8 mouse cellular contexts compared by ENCODE assay signal in the genomic region with DNA sequence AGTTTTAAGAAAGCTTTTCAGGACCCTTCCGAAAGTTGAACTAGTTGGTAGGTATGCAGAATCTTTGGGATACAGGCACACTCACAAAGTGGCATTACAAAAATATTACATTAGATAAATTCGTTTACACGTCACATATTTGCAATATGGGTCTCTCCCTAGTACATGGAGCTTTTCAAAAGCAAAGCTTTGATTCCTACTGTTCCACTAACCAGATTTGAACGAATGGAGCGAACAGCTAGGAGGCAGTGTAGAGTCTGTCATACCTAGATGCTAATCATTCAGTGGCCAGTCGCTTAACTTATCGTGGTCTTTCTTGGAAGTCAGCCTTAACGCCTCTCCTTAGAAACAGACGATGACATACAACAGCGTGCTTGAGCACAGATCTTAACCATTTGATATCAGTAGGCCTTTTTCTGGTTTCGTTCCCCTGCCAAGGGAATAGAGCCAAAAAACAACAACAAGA. TPM values are rescaled to one million over a fixed set of nuclear protein-coding genes. Genes with fewer than 3 reads are reported as not detected.
A peak's percentile ranks its signal among the peaks of the same experiment; 100 is the strongest.
DNase-seq lines count a peak whose midpoint lies in the region; ATAC-seq and TF ChIP-seq lines count a peak whose summit lies in the region.

A gene (minus strand): TSS at position 146 of the 466 bp plus-strand sequence.

- in situ Hi-C loops in ES-E14 (cut with MboI; ENCODE audit: low sequenced_read_pairs in 2 of 2, unreplicated experiment in 2 of 2) = no loop called here

- H3K9me3 ChIP-seq in ES-E14 (ENCODE audit: control insufficient read depth, insufficient read depth, low read depth, low read length) = no peaks in the 10 kb centered on the region
- no peaks in the 10 kb centered on the region for H3K9me3 ChIP-seq in forebrain, embryonic 12.5 days
- H3K9me3 ChIP-seq in liver, postnatal 0 days (ENCODE audit: low read length) = no peaks in the 10 kb centered on the region
- no peaks in the 10 kb centered on the region for H3K9me3 ChIP-seq in neural tube, embryonic 14.5 days (ENCODE audit: control insufficient read depth, low read length)

- no peaks in the 10 kb centered on the region for H3K27me3 ChIP-seq in forebrain, embryonic 12.5 days
- no peaks in the 10 kb centered on the region for H3K27me3 ChIP-seq in liver, postnatal 0 days (ENCODE audit: insufficient read depth, low read length)
- H3K27me3 ChIP-seq in neural tube, embryonic 14.5 days (ENCODE audit: control insufficient read depth, insufficient read depth, low read length) = no peaks in the 10 kb centered on the region

- peak within 1 kb of the TSS; percentile 90 to 94 for H3K4me3 ChIP-seq in ES-E14 (ENCODE audit: insufficient read depth in 1 of 2, low read depth in 1 of 2, low read length in 2 of 2, poor library complexity in 1 of 2, severe bottlenecking in 1 of 2)
- H3K4me3 ChIP-seq in forebrain, embryonic 12.5 days (replicated peaks) = peak within 1 kb of the TSS; percentile 85
- peak within 1 kb of the TSS; percentile 92 for H3K4me3 ChIP-seq in liver, postnatal 0 days (ENCODE audit: low read depth, low read length)
- H3K4me3 ChIP-seq in neural tube, embryonic 14.5 days (ENCODE audit: low read depth, low read length) = peak within 1 kb of the TSS; percentile 84

- H3K9ac ChIP-seq in ES-E14 (ENCODE audit: insufficient read depth, low read depth, low read length, poor library complexity, severe bottlenecking) = peak within 1 kb of the TSS; percentile 91
- H3K9ac ChIP-seq in forebrain, embryonic 12.5 days = peak within 1 kb of the TSS; percentile 73
- peak within 1 kb of the TSS; percentile 96 for H3K9ac ChIP-seq in liver, postnatal 0 days (replicated peaks)
- H3K9ac ChIP-seq in neural tube, embryonic 14.5 days (replicated peaks; ENCODE audit: low read depth, low read length) = peak within 1 kb of the TSS; percentile 66

- 0 out of 4 replicates have a peak, but pooled peaks cover 0 to under 1% of the 10 kb centered on the region in 2 experiments for H3K4me1 ChIP-seq in ES-E14 (ENCODE audit: control insufficient read depth in 2 of 2, insufficient read depth in 2 of 2, low read length in 2 of 2, poor library complexity in 1 of 2)
- H3K4me1 ChIP-seq in forebrain, embryonic 12.5 days = peaks cover 22% of the 10 kb centered on the region
- peaks cover 42% of the 10 kb centered on the region for H3K4me1 ChIP-seq in liver, postnatal 0 days (ENCODE audit: insufficient read depth)
- peaks cover 11% of the 10 kb centered on the region; the same call in 1 of the 2 replicates for H3K4me1 ChIP-seq in neural tube, embryonic 14.5 days (ENCODE audit: control insufficient read depth, insufficient read depth, low read length)

- intact Hi-C loops in heart, postnatal 25 days (cut with DNase I) = loop anchor here (2.0 to 5.0 kb wide), 3 partner anchors 45 to 293 kb away; no protein-coding TSS in a partner anchor

- peak; percentile 72 for TF ChIP-seq CTCF in liver, postnatal 0 days (IDR thresholded peaks at IDR 0.05; ENCODE audit: low read depth)

- 4% methylated on average over 11 of the region's 11 CpGs for WGBS in forebrain, embryonic 12.5 days
- WGBS in liver, postnatal 0 days (ENCODE audit: insufficient replicate concordance) = 4% methylated on average over 11 of the region's 11 CpGs
- WGBS in neural tube, embryonic 14.5 days = 2% methylated on average over 11 of the region's 11 CpGs

- DNase-seq in ES-E14 (ENCODE audit: low read depth, low spot score) = peak; percentile 53
- no peak for DNase-seq in adrenal gland, postnatal 25 days
- no peak for DNase-seq in heart, postnatal 25 days (ENCODE audit: low spot score)
- DNase-seq in kidney, postnatal 4 days = peak; percentile 54 to 73
- DNase-seq in liver, postnatal 0 days = peak; percentile 30
- DNase-seq in frontal cortex, postnatal 10 days (ENCODE audit: low spot score in 2 of 2) = no peak

- no peak for ATAC-seq in forebrain, embryonic 12.5 days (ENCODE audit: low FRiP score)
- ATAC-seq in liver, postnatal 0 days = no peak
- ATAC-seq in neural tube, embryonic 14.5 days (ENCODE audit: low read depth) = no peak

- 0 out of 2 replicates have a peak, but pooled peaks have one; percentile 10 for TF ChIP-seq EP300 in liver, postnatal 0 days (IDR thresholded peaks at IDR 0.05; ENCODE audit: low read depth)

- H3K36me3 ChIP-seq in ES-E14 (ENCODE audit: control insufficient read depth, insufficient read depth, low read length, poor library complexity, severe bottlenecking) = no peaks in the 10 kb centered on the region; the same call in 1 of the 2 replicates
- H3K36me3 ChIP-seq in forebrain, embryonic 12.5 days (replicated peaks) = no peaks in the 10 kb centered on the region
- H3K36me3 ChIP-seq in liver, postnatal 0 days (replicated peaks; ENCODE audit: insufficient read depth, low read length) = no peaks in the 10 kb centered on the region
- no peaks in the 10 kb centered on the region for H3K36me3 ChIP-seq in neural tube, embryonic 14.5 days (ENCODE audit: control insufficient read depth, insufficient read depth, low read length)

- H3K4me2 ChIP-seq in forebrain, embryonic 12.5 days = peak within 1 kb of the TSS; percentile 73
- peak within 1 kb of the TSS; percentile 88 for H3K4me2 ChIP-seq in liver, postnatal 0 days (ENCODE audit: low read depth, low read length)
- H3K4me2 ChIP-seq in neural tube, embryonic 14.5 days (ENCODE audit: low read depth, low read length) = peak within 1 kb of the TSS; percentile 64

- H3K27ac ChIP-seq in ES-E14 (ENCODE audit: insufficient read depth, low read depth, low read length, poor library complexity, severe bottlenecking) = peak within 1 kb of the TSS; percentile 80
- H3K27ac ChIP-seq in forebrain, embryonic 12.5 days = peak within 1 kb of the TSS; percentile 92
- H3K27ac ChIP-seq in liver, postnatal 0 days (ENCODE audit: low read depth) = peak within 1 kb of the TSS; percentile 100
- peak within 1 kb of the TSS; percentile 76 for H3K27ac ChIP-seq in neural tube, embryonic 14.5 days (ENCODE audit: low read depth, low read length)

TF ChIP-seq in ES-E14, 5 proteins besides CTCF, POLR2A, EP300 and RAD21:
- TF ChIP-seq ZC3H11A (IDR thresholded peaks at IDR 0.05; ENCODE audit: borderline replicate concordance, low read depth, low read length) = no peak
- no peak for TF ChIP-seq HCFC1 (IDR thresholded peaks at IDR 0.05; ENCODE audit: borderline replicate concordance, insufficient read depth, low read length)
- TF ChIP-seq CHD2 (IDR thresholded peaks at IDR 0.05; ENCODE audit: low read depth, low read length) = 0 out of 2 replicates have a peak, but pooled peaks have one; percentile 46
- TF ChIP-seq ZNF384 (IDR thresholded peaks at IDR 0.05; ENCODE audit: low read depth, low read length) = no peak
TF ChIP-seq in ES-E14: peak in this region for 1.

RNA-seq across cellular contexts. Expression of the gene that starts here (rescaled TPM):
- 7.5 and 13.3 TPM in 2 replicates for total RNA-seq in ES-E14 (2012; rRNA removed)
- 45.5 and 51.2 TPM in 2 replicates for total RNA-seq in adrenal gland, postnatal 25 days (2021)
- 25.8 and 27.4 TPM in 2 replicates for polyA plus RNA-seq in forebrain, embryonic 12.5 days (2016; fragmentation: Nextera tagmentation; extraction: Ambion mirVana)
- total RNA-seq in heart, postnatal 25 days (2021) = 10 to 100 TPM; 67.3 to 71.1 TPM
- polyA plus RNA-seq in liver, postnatal 0 days (2015; fragmentation: Nextera tagmentation; extraction: Ambion mirVana) = 19.3 and 22.2 TPM in 2 replicates
- polyA plus RNA-seq in neural tube, embryonic 14.5 days (2014; fragmentation: Nextera tagmentation; extraction: Ambion mirVana) = 8.0 and 15.6 TPM in 2 replicates

Comparison
In these comparisons a context has a peak if more than half of its experiments do, and no peak if none do; other contexts are left out.
1. DNase-seq: peak in ES-E14 (single experiment), kidney, postnatal 4 days (2 of 2) and liver, postnatal 0 days (single experiment); none in adrenal gland, postnatal 25 days (single experiment), heart, postnatal 25 days (single experiment) and frontal cortex, postnatal 10 days (0 of 2).
2. Peak in every context shown above with its lines, with median percentiles within 50 percentile points of each other: H3K27ac ChIP-seq, H3K4me3 ChIP-seq, H3K9ac ChIP-seq and H3K4me2 ChIP-seq.